28 mouse cellular contexts compared by ENCODE assay signal in genomic region chrX:76942136-76942535, GRCm38 (mm10).
A peak's percentile ranks its signal among the peaks of the same experiment; 100 is the strongest.
DNase-seq lines count a peak whose midpoint lies in the region; ATAC-seq and TF ChIP-seq lines count a peak whose summit lies in the region.
"Had no signal": no experiment of that assay in that cellular context is flagged by ENCODE, and none has a peak within 500 bp of the region (broad histone marks: within the 10 kb centered on the region; RNA-seq: fewer than 3 reads in every experiment).

No protein-coding gene starts in this region.

- no peaks in the 10 kb centered on the region for H3K36me3 ChIP-seq in liver, postnatal 0 days (replicated peaks; ENCODE audit: insufficient read depth, low read length)
- no peaks in the 10 kb centered on the region for H3K36me3 ChIP-seq in liver, embryonic 12.5 days
- H3K36me3 ChIP-seq: embryonic facial prominence, embryonic 10.5 days; embryonic facial prominence, embryonic 13.5 days; forebrain, embryonic 12.5 days; forebrain, embryonic 15.5 days; heart, embryonic 10.5 days; heart, embryonic 13.5 days had no signal

- no peak overlapping the region for H3K4me3 ChIP-seq in liver, postnatal 0 days (ENCODE audit: low read depth, low read length)
- H3K4me3 ChIP-seq in liver, embryonic 12.5 days, result no peak overlapping the region
- H3K4me3 ChIP-seq: embryonic facial prominence, embryonic 10.5 days; embryonic facial prominence, embryonic 13.5 days; erythroblast, embryonic 14.5 days; forebrain, embryonic 12.5 days; forebrain, embryonic 15.5 days; heart, adult 2 months; heart, embryonic 10.5 days; heart, embryonic 13.5 days had no signal

- no peak for TF ChIP-seq EP300 in liver, postnatal 0 days (IDR thresholded peaks at IDR 0.05; ENCODE audit: low read depth)

- peak; percentile 67 for ATAC-seq in liver, postnatal 0 days
- ATAC-seq in liver, embryonic 12.5 days, result no peak
- peak; percentile 53 for ATAC-seq in granulocyte monocyte progenitor cell, adult 5-6 weeks (replicated peaks; ENCODE audit: poor library complexity, severe bottlenecking)
- ATAC-seq: forebrain, embryonic 15.5 days; hindbrain, postnatal 0 days; Patski had no signal

- TF ChIP-seq CTCF in liver, postnatal 0 days (IDR thresholded peaks at IDR 0.05; ENCODE audit: low read depth), result no peak

- 70% methylated on average over 3 of the region's 3 CpGs for WGBS in liver, postnatal 0 days (ENCODE audit: insufficient replicate concordance)
- 56% methylated on average over 3 of the region's 3 CpGs for WGBS in liver, embryonic 12.5 days (ENCODE audit: insufficient replicate concordance)

- intact Hi-C loops in left cerebral cortex, postnatal 25 days (cut with DNase I), result no loop called here

- H3K4me1 ChIP-seq in liver, postnatal 0 days (ENCODE audit: insufficient read depth), result no peaks in the 10 kb centered on the region
- H3K4me1 ChIP-seq in liver, embryonic 12.5 days, result no peaks in the 10 kb centered on the region
- H3K4me1 ChIP-seq: embryonic facial prominence, embryonic 10.5 days; embryonic facial prominence, embryonic 13.5 days; forebrain, embryonic 12.5 days; forebrain, embryonic 15.5 days; heart, embryonic 10.5 days; heart, embryonic 13.5 days had no signal

- no peaks in the 10 kb centered on the region for H3K9me3 ChIP-seq in liver, postnatal 0 days (ENCODE audit: low read length)
- no peaks in the 10 kb centered on the region for H3K9me3 ChIP-seq in liver, embryonic 12.5 days (replicated peaks)
- H3K9me3 ChIP-seq: embryonic facial prominence, embryonic 10.5 days; embryonic facial prominence, embryonic 13.5 days; forebrain, embryonic 12.5 days; forebrain, embryonic 15.5 days; heart, embryonic 10.5 days; heart, embryonic 13.5 days had no signal

- H3K27ac ChIP-seq in liver, postnatal 0 days (ENCODE audit: low read depth), result no peak overlapping the region
- H3K27ac ChIP-seq in liver, embryonic 12.5 days, result no peak overlapping the region
- H3K27ac ChIP-seq: embryonic facial prominence, embryonic 10.5 days; embryonic facial prominence, embryonic 13.5 days; forebrain, embryonic 12.5 days; forebrain, embryonic 15.5 days; heart, adult 2 months; heart, embryonic 10.5 days; heart, embryonic 13.5 days; hindbrain, embryonic 14.5 days; hindbrain, postnatal 0 days had no signal

- DNase-seq in liver, postnatal 0 days, result no peak
- DNase-seq in lung, postnatal 36 days, result peak; percentile 23
- no peak for DNase-seq in lung, postnatal 4 days
- no peak for DNase-seq in layer of hippocampus, adult 9-11 months
- no peak for DNase-seq in left cerebral cortex, postnatal 25 days (ENCODE audit: low spot score in 2 of 2)
- DNase-seq: adrenal gland, adult 2 months; adrenal gland, postnatal 14 days; cerebellum, adult 11 months; cerebellum, adult 2 months; cerebellum, postnatal 10 days; cerebellum, postnatal 36 days; embryo, embryonic 11 days; gastrocnemius, postnatal 25 days; heart, adult 2 months; heart, postnatal 14 days; heart, postnatal 4 days had no signal

- H3K27me3 ChIP-seq in liver, postnatal 0 days (ENCODE audit: insufficient read depth, low read length), result no peaks in the 10 kb centered on the region
- no peaks in the 10 kb centered on the region for H3K27me3 ChIP-seq in liver, embryonic 12.5 days (replicated peaks)
- H3K27me3 ChIP-seq: embryonic facial prominence, embryonic 13.5 days; forebrain, embryonic 12.5 days; forebrain, embryonic 15.5 days; heart, embryonic 13.5 days had no signal

- H3K4me2 ChIP-seq in liver, postnatal 0 days (ENCODE audit: low read depth, low read length), result no peak overlapping the region
- H3K4me2 ChIP-seq in liver, embryonic 12.5 days, result no peak overlapping the region
- H3K4me2 ChIP-seq: embryonic facial prominence, embryonic 13.5 days; forebrain, embryonic 12.5 days; forebrain, embryonic 15.5 days; heart, embryonic 13.5 days; hindbrain, embryonic 14.5 days had no signal

- no peak overlapping the region for H3K9ac ChIP-seq in liver, postnatal 0 days (replicated peaks)
- H3K9ac ChIP-seq in liver, embryonic 12.5 days, result no peak overlapping the region
- H3K9ac ChIP-seq: embryonic facial prominence, embryonic 13.5 days; forebrain, embryonic 12.5 days; forebrain, embryonic 15.5 days; heart, embryonic 13.5 days; hindbrain, embryonic 14.5 days had no signal
